Mouse (Mus musculus): ENCODE results near the gene Ddit4.

- TF ChIP-seq CTCF (IDR thresholded peaks at IDR 0.05; ENCODE audit: extremely low read depth, insufficient read depth, insufficient read length, insufficient replicate concordance) (peak; percentile 61; the same call in 1 of the 2 replicates), POLR2A (IDR thresholded peaks at IDR 0.05; ENCODE audit: low read depth, low read length) (no peak)
Observed at GRCm38 (mm10) chr10:59950716-59951191, 880 bp downstream of the Ddit4 start.

Data from spleen, adult 2 months (tissue).